Mouse (Mus musculus): ENCODE measurements around the gene Fkbp15.
A peak's percentile ranks its signal among the peaks of the same experiment; 100 is the strongest.

Gene Fkbp15

DNA sequence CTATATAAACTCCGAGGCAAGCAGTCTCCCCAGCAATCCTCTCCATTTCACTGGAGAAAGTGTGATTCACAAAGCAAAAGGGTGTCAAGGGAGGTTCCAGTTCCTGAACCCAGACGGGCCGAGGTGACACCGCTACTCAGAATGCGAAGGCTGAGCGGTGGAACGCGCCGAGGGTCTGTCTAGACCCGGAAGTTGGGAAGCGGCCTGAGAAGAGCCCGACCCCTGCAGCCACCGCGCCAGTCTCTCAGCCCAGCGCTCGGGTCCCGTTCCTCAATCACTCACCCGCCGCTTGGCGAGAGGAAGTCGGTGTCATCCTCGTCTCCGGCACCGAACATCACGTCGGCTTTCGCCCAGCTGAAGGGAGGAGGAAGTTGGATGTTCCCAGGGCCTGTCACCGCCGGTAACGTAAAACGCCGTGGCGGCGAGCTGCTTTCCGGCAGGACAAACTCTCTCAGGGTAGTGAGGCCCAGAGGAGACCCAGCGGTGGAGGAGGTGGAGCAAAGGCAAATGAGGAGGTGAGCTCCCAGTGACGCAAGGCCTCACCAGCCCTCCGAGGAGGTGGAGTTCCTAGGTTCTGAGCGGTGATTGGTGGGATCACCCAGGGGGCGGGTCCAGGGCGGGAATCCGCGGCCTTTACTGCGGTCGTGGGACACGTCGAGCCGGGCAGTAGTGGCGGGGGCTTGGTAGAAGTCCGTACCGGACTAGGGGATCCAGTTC is at the start of gene Fkbp15, which contains the start of gene Slc31a1:
Gene Fkbp15, minus strand, starts transcription at position 461 of the 717 bp plus-strand sequence.
Gene Slc31a1, plus strand, starts transcription at position 640 of the 717 bp plus-strand sequence.
- DNase-seq, result peak; percentile 94 to 97

DNA sequence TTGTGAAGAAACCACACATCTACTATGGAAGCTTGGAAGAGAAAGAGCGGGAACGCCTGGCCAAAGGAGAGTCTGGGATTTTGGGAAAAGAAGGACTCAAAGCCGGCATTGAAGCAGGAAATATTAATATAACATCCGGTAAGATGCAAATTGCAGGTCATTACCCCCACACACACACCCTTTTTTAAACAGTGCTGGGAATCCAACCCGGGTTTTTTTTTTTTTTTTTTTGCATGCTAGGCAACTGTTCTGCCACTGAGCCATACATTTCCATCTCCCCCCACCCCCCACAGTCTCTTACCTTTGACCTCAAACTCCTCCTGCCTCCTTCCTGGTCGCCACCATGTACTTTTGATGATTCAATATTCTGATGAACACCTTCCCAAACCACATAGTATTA is 49.3 kb upstream of the Fkbp15 start:
- DNase-seq, result no peak

DNA sequence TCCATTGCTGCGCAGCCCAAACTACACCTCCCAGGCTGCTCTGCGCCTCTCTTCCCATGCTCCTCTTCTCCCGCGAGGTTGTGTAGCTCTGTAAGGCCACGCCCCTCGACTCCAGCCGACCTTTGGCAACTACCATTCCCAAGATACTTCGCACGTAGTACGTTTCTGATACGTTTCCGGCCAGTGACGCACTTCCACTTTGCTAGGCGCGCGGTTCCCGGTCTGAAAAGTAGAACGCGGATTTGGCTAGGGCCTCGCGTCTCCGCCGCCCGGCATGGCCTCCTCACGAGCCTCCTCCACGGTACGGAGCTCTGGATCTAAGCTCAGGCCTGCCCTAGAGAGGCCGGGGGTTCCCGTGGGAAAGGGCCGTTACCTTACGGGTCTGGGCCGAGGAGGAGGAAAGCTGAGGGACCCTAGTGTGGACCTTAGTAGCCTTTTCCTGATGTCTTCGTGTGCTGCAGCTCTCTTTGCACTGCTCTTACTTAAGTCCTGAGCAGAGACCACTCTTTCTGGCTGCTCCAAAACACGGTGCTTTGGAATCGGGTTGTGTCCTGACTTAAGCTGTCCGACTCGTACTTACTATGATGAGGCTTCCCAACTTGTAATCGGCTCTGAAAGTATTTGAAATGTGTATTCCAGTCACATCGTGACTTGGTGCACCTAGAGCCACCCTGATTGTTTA is 48.4 kb upstream of the Fkbp15 start, which contains the start of the genes Cdc26 and Prpf4:
Gene Cdc26, minus strand, starts transcription at position 42 of the 682 bp plus-strand sequence.
Gene Prpf4, plus strand, starts transcription at position 197 of the 682 bp plus-strand sequence.
- DNase-seq, result peak; percentile 94 to 98

DNA sequence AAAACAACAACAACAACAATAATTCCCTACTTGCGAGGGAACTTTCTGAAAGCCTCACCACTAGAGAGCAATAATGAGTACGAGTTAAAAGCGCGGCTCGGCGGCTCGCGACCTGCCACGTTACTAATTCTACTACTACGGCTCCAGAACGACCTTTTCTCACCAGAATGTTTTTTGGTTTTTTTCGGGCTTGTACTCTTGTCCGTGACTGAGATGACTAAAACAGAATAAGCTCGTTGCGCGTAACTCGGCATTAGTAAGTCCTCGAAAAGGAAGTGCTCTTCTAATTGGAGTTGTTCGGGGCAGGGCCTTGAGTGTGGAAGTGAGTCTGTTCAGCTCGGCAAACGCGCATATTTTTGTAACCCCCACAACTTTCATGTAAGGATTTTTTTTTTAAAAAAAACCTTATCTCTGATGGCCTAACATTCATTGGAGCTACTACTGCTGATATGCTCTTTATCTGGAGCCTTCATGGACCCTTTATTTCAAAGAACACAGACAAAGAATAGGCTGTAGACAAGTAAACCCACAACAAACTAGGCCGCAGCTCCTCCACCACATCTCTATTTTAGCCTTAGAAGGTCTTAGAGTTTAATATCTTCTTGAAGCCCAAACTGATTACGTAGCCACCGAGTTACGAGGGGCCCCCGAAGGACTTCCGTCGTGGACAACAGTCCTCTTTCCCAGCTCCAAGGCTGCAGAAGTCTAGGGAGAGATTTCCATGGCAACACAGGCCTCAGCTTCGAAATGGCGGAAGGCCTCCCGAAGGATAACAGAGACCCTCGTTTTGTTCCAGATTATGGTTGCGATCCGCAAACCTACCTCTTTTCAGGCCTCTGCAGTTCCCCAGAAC is 47.6 kb upstream of the Fkbp15 start:
- peak; percentile 66 to 71 for DNase-seq

DNA sequence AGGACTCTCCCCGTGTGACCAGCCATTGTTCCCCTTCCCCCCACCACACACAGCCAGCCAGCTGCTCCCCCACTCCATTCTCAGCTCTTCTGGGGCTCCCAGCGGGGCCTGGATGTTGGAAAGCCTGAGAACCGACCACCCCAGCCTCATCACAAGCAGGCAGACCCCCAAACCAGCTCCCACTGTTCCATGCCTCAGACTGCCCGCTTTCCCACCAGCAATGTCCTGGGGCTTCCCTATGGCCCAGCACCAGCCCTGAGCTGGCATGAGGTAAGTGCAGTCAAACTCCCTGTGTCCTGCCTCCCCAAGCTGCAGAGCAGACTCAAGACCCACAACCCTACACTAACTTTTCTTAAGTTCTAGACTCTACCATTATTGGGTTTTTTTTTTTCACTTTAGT is 45.8 kb upstream of the Fkbp15 start:
- peak in 1 of 2 experiments; percentile 12 for DNase-seq

DNA sequence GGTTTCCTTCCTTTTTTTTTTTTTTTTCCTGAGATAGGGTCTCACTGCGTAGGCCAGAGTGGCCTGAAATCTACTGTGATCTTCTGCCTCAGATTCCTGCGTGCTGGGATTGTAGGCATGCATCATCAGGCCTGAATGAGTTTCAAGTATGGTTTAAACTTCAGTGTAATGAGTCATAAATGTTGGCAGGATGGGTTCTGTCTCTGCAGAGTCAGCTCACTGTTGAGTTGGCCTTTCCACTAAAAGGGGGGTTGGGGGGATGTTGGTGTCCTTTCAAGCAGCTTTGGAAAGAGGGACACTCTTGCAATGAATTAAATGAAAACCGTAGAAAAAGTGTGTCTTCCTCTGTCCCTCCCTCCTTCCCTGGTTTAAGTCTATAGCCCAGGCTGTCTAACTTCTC is 38.6 kb upstream of the Fkbp15 start:
- no peak for DNase-seq

DNA sequence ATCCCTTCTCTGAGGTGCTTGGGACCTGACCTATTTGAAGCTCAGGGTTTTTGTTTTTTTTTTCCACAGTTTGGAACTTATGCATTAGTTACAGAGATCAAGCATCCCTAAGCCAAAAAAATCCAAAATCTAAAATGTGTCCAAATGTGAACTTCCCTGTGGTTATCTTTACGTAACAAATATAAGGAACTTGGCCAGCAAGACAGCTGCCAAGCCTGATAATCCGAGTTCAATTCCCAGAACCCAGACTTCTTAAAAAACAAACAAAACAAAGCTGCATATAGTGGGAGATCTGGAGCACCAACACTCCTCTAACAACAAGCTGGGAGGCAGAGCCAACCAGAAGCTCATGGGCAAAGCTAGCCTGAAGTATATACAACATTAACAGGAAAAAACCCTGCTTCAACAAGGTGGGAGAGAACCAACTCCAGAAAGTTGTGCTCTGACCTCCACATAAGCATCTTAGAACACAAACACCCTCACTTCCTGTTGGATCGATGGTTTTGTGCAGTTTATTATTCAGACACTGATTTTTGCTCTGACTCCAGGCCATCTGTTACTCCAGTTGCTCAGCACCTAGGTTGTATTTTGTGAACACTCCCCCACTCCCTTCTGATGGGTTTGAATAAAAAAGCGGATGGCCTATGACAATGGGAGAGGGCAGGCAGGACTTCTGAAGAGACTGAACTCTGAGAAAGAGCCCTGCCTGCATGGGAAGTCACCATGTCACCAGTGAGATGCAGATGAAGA is 37.4 kb upstream of the Fkbp15 start:
- no peak for DNase-seq

DNA sequence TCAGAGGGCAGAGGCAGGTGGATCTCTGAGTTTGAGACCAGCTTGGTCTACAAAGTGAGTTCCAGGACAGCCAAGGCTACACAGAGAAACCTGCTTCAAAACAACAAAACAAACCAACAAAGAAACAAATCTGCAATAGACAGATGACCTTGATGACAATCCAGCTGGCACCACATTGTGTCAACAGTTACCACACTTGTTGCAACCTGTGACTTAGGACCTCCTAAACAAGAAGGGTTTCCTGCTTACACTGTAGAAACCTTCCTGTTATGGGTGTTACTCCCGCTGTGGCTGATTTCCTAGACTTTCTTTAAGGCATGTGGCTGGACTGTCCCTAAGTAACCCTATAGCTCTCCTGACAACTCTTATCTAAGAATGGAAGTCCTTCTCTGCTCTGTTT is 35.5 kb upstream of the Fkbp15 start:
- no peak for DNase-seq

DNA sequence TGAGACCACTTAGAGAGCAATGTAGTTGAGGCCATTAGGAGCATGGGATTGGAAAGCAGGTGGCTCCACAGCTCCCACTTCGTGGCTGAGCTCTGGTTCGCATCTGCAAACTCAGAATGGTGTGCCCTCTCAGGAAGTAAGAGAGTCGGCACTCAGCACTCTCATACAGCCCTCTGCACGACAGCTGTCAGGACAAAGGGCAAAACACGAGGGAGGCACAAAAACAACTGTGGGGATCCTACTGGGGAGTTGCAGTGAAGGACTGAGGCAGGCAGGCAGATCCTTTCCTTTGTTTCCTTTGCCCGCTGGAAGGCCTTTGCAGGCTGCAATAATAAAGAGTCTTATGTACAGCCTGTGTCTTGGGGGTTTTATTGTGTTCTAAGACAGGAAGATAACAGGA is 33.1 kb upstream of the Fkbp15 start:
- DNase-seq, result no peak

DNA sequence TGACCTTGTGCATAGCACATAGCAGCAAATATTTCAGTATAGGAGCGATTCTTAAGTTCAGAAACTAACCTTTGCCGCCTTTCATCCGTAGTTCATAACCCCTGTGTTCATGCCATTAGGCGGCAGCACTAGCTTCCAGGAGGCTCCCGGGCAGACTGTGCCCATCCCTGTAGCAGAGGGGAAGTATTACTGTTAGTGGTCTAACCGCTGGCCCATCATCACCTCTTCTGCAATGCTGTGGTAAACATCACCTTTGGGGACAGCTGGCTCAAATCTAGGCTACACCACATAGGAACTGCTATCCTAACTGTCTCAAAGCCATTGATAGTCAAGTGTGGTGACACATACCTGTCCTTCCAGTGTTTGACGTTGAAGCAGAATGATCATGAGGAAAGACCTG is 31.5 kb upstream of the Fkbp15 start:
- no peak for DNase-seq

DNA sequence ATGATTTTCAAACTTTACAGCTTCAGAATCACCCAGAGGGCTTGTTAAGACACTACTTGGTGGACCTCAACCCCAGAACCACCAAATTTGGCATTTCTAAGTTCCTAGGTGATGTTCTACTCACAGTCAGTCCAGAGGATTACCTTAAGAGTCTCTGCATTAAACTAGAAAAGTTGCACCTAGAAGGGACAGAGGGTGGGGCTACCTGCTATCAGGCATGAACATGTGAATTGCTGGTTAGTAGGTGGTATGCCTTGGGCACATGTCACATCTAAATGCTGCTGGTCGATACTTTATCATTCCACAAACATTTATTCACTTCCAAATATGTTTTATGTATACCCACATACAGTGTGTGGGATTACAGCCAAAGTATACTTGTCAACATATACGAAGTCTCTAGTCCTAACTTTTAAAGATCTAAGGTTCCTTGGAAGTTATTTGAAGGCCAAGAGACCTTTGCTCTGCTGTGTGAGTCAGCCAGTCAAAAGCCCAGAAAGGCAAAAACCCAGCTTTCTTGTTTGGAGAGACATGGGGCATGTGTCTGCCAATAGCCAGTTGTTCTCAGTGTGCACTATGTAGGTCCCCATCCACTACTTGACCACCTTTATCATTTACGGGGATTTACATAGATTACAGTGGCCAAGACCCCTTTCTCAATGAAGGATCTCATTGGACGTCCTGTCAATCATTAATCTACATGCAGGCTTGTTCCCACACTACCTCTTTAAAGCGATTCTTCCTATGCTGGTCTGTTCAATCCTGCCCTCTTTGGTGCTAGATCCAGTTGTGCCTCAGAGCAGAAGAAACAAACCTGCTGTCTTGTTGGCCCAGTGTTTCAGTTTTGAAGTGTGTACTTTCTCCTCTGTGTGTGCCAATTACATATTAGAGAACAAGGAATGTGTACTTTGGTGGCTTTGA is 29.5 kb upstream of the Fkbp15 start:
- no peak for DNase-seq

DNA sequence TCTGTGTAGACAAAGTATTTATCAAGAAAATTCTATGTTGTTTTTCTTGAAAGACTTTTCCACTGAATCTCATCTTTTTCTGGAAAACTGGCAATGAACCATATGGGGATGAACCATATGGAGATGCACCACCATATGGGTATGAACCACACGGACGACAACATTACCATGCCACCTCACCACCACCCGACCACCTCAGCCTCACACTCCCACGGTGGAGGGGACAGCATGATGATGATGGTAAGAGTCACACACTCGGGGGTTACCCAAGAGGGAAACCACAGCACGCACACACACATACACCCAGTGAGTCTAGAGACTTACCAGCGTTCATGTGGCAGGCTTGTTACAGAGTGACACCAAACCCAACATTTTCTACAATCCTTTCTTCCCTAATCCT is 25.1 kb upstream of the Fkbp15 start:
- DNase-seq, result no peak

DNA sequence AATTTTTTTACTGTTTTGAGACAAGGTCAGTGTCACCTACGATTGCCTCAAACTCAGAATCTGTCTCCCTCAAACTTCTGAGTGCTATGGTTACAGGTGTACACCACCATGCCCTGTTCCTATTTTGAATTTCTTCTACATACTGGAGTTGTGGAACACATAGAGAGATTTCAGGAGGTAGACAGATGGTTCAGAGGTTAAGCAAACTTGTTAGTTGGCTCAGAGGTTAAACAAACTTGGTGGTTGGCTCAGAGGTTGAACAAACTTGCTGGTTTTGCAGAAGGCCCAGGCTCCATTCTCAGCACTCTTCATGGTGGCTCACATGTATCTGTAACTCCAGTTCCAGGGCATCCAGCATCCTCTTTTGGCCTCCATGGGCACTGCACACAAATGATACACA is 23.8 kb upstream of the Fkbp15 start:
- no peak for DNase-seq

DNA sequence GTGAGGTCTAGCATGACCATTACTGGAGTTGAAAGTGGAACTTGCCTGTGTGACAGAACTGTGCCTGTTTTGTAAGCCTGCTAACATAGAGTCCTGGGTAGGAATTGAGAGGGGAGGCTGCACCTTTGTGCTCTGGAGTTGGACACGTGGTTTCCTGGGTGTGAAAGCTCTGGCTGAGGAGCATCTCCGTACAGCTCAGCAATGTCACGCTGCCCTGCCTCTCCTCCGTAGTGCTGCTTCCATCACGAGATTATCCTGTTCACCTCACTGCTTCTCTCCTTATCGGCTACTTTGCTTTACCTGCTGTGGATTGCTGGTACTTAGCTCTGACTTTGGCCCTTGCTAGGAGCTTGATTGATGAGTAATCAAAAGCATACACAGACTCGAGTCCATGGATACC is 23.4 kb upstream of the Fkbp15 start:
- DNase-seq, result no peak

DNA sequence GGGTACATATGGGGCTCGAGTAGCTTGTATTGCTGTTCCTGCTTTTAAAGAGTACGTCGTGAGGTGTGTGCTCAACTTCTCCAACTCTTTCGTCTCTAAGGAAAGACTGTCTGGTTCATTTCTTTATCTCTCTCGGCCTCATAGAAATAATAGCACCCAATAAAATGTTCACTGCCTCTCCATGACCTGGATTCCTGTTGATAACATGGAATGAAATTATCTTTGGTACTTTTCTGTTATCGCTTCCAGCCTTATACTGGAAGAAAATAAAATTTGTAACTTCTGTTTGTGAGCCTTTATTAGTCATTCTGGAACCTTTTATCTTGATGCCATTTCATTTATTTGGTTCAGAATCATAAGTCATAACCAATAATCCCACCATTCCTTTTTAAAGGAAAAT is 22.9 kb upstream of the Fkbp15 start:
- DNase-seq, result no peak

DNA sequence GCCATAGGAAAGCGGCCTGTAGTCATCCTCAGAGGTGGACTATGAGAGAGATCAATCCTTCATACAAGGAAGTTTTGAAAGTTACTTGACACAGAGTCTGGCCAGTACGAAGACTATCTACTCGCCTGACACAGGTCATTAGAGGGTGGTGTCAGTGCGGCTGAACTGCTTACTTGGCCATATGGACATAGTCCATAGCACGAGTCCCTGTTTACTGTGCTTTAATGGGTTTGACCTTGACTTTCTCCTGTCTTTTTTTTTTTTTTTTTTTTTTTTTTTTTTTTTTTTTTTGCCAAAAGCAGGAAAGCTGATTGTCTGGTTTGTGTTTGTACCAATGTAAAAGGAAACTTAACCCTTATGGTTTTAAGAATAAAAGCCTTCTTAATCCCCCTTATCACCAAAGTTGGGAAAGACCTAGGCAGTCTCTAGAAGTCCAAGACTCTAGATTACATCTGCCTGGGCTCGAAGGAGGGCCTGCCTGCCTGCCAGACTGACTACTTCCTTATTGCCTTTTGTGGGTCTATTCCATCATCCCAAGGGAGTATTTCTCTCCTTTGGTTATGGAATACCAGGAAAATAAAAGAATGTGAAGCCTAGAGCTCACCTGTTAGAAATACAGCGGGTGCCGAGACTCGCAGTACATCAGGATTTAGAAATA is 19.5 kb upstream of the Fkbp15 start:
- no peak for DNase-seq

DNA sequence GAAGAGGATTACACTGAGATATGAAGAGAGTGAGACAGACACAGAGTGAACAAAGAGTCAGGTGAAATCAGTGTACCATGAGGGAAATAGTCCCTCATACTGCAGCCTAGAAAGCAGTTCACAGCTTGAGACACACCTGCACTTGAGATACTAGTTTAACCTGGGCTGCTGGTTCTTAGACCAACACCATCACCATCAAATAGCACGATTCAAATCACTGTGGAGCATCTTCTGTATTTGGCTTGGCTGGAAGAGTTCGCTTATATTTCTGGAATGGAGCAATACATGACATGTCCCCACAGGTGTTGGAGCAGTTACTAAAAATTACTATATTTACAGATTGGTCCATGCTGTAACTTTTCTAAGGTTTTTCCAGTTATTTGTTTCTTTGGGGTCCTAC is 15.8 kb upstream of the Fkbp15 start:
- DNase-seq, result no peak

DNA sequence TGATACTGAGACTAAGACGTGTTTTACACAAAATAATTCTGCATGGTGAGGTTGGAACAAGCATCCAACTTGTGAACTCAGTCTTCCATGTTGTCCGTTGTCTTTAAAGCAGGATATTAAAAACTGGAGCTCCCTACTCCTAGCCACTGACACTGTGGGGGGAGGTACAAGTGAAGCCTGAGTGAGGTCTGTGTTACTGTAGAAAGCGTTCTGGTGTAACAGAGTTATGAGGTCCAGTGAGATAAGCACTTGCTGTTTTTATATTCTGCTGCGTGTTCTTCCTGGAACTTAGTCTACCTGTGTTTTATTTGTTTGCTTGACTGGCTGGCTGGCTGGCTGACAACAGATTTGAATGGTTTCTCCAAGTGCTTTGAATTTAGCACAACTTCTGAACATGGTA is 14.0 kb upstream of the Fkbp15 start:
- DNase-seq, result no peak

DNA sequence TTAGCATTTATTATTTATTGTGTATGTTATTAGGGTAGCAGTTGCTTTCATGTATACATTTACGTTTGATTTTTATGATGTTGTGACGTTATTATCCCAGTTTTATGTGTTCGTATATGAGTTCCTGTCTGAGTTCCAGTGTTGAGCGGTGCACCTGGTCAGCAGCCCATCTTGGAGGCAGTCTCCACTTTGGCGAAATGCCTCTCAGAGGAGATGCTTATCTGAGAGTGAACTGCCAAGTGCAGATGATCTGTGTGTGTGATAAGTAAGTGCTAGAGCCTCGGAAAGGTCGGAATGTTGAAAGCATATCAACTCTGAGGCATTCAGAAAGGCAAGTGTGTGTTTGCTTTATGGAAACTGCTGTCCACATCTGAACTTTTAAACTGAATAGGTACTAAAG is 13.3 kb upstream of the Fkbp15 start:
- DNase-seq, result no peak

DNA sequence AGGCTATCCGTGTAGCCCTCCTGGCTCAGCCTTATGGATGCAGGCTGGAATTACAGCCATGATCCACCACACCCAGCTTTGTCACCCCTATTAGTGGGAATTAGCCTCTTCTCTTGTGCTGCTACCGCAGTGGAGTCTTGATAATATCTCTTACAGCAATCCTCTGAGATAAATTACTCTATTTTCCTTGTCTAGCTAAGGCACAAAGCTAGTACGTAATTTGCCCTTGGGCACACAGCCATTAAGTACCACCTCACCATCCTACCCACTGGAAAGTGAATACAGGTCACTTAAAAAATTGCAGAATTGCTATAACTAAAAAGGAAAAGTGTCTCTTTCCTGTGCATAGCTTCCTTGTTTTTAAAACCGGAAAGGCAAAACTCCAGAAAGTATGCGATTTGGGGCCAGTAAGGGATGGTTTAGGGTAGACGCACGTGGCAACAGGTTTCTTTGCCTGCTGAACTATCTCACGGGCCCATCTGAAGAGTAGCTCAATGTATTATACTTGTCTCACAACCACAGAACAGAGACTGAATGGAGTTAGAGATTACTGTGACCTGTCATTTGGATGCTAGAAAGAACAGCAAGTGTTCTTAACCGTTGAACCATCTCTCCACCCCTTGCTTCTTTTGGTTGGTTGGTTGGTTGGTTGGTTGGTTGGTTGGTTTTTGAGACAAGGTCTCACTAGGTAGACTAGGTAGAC is 12.6 kb upstream of the Fkbp15 start:
- no peak for DNase-seq

All from cerebellum, postnatal 25 days (tissue).